Mouse (Mus musculus) CH12.LX (cell line): ENCODE measurements around the gene Lin28b. TPM values are rescaled to one million over a fixed set of nuclear protein-coding genes. Genes with fewer than 3 reads are reported as not detected.

ENCODE experiments used
- DNase-seq: peaks from one replicate; pipeline ENCODE4 v3.0.0-alpha.2; 2013; ENCODE audit errors: extremely low read depth
- H3K27ac ChIP-seq: 2 replicates; pipeline ENCODE4 v1.5.1; 2012; ENCODE audit warnings: low read depth, mild to moderate bottlenecking, control low read depth, moderate library complexity; ENCODE audit not compliant: insufficient read depth
- H3K27me3 ChIP-seq: replicated peaks from 2 replicates; pipeline ENCODE3; 2012; ENCODE audit warnings: inconsistent platforms
- H3K36me3 ChIP-seq, 2 experiments: replicated peaks in 1 of 2; 2 replicates each; pipeline versions ENCODE3 to v1.6.1; 2012; ENCODE audit warnings: inconsistent platforms in 1 of 2, low read length in 1 of 2, mild to moderate bottlenecking in 1 of 2, mixed read lengths in 1 of 2, moderate library complexity in 1 of 2; ENCODE audit not compliant: control insufficient read depth in 1 of 2, insufficient read depth in 1 of 2
- H3K4me1 ChIP-seq, 2 experiments: 2 replicates each; pipeline ENCODE4 v1.6.1; 2012; ENCODE audit warnings: inconsistent platforms in 1 of 2, moderate library complexity in 1 of 2; ENCODE audit not compliant: insufficient read depth in 2 of 2, control insufficient read depth in 1 of 2
- H3K4me2 ChIP-seq: 2 replicates; pipeline ENCODE4 v1.6.1; 2012; ENCODE audit warnings: low read depth, mild to moderate bottlenecking, control low read depth; ENCODE audit not compliant: poor library complexity, insufficient read depth, severe bottlenecking
- H3K4me3 ChIP-seq, 3 experiments: fragments of 150-350 bp in 1 of 3; sonication (generic) in 1 of 3; replicated peaks in 1 of 3; 2 replicates each; pipeline versions ENCODE3 to v1.5.1; 2011 to 2012; ENCODE audit warnings: low read depth in 2 of 3, low read length in 2 of 3, mild to moderate bottlenecking in 2 of 3, moderate library complexity in 2 of 3, control low read depth in 1 of 3, improper control_type of control experiment in 1 of 3, inconsistent platforms in 1 of 3, mixed read lengths in 1 of 3; ENCODE audit not compliant: poor library complexity in 1 of 3
- H3K79me2 ChIP-seq: replicated peaks from 2 replicates; pipeline ENCODE4 v1.6.1; 2012; ENCODE audit warnings: mild to moderate bottlenecking, moderate library complexity; ENCODE audit not compliant: control insufficient read depth, poor library complexity, insufficient read depth, severe bottlenecking; ENCODE audit errors: extremely low read depth
- H3K9ac ChIP-seq: 2 replicates; pipeline ENCODE4 v1.6.1; 2012; ENCODE audit warnings: low read depth, mild to moderate bottlenecking, control low read depth, moderate library complexity; ENCODE audit not compliant: insufficient read depth
- H3K9me3 ChIP-seq: replicated peaks from 2 replicates; pipeline ENCODE3; 2012; ENCODE audit warnings: low read length, inconsistent platforms, mixed read lengths
- CHD1 ChIP-seq: IDR thresholded peaks from 2 replicates; pipeline ENCODE4 v1.6.1; 2012; ENCODE audit warnings: low read depth, low read length, improper control_type of control experiment, inconsistent platforms
- CHD2 ChIP-seq: IDR thresholded peaks from 2 replicates; pipeline ENCODE4 v1.6.1; 2011; ENCODE audit warnings: low read length, improper control_type of control experiment
- CTCF ChIP-seq, 2 experiments: IDR thresholded peaks in 1 of 2; conservative IDR thresholded peaks in 1 of 2; 2 replicates each; pipeline ENCODE4 v1.5.1; 2011 to 2012; ENCODE audit warnings: low read depth in 2 of 2, low read length in 2 of 2, improper control_type of control experiment in 1 of 2, inconsistent platforms in 1 of 2, mild to moderate bottlenecking in 1 of 2, moderate library complexity in 1 of 2
- ELF1 ChIP-seq: IDR thresholded peaks from 2 replicates; pipeline ENCODE4 v1.6.1; 2014; ENCODE audit warnings: low read depth, mild to moderate bottlenecking, inconsistent platforms, low read length, improper control_type of control experiment
- EP300 ChIP-seq: IDR thresholded peaks from 2 replicates; pipeline ENCODE4 v1.6.1; 2011; ENCODE audit warnings: low read length, improper control_type of control experiment
- ETS1 ChIP-seq: conservative IDR thresholded peaks from 2 replicates; pipeline ENCODE4 v1.6.1; 2012; ENCODE audit warnings: low read depth, mild to moderate bottlenecking, inconsistent platforms, low read length, improper control_type of control experiment, moderate library complexity
- IRF4 ChIP-seq: IDR thresholded peaks from 2 replicates; pipeline ENCODE4 v1.6.1; 2014; ENCODE audit warnings: low read depth, mild to moderate bottlenecking, inconsistent platforms, low read length, improper control_type of control experiment
- JUN ChIP-seq: IDR thresholded peaks from 2 replicates; pipeline ENCODE4 v1.6.1; 2011; ENCODE audit warnings: low read depth, mild to moderate bottlenecking, low read length, improper control_type of control experiment, moderate library complexity; ENCODE audit not compliant: insufficient read depth
- MEF2A ChIP-seq: IDR thresholded peaks from 2 replicates; pipeline ENCODE4 v1.6.1; 2014; ENCODE audit warnings: low read depth, mild to moderate bottlenecking, inconsistent platforms, low read length, improper control_type of control experiment, borderline replicate concordance
- MXI1 ChIP-seq: IDR thresholded peaks from 2 replicates; pipeline ENCODE4 v1.6.1; 2011; ENCODE audit warnings: mild to moderate bottlenecking, low read depth, low read length, improper control_type of control experiment
- NRF1 ChIP-seq: IDR thresholded peaks from 2 replicates; pipeline ENCODE4 v1.6.1; 2014; ENCODE audit warnings: low read depth, mild to moderate bottlenecking, inconsistent platforms, low read length, improper control_type of control experiment, moderate library complexity
- POLR2A ChIP-seq: IDR thresholded peaks from 2 replicates; pipeline ENCODE4 v1.6.1; 2011; ENCODE audit warnings: low read depth, mild to moderate bottlenecking, improper control_type of control experiment, low read length
- RAD21 ChIP-seq: IDR thresholded peaks from 2 replicates; pipeline ENCODE4 v1.6.1; 2011; ENCODE audit warnings: low read depth, mild to moderate bottlenecking, low read length, improper control_type of control experiment, moderate library complexity
- RCOR1 ChIP-seq: conservative IDR thresholded peaks from 2 replicates; pipeline ENCODE4 v1.6.1; 2012; ENCODE audit warnings: low read depth, mild to moderate bottlenecking, inconsistent platforms, low read length, improper control_type of control experiment
- SIN3A ChIP-seq: IDR thresholded peaks from 2 replicates; pipeline ENCODE4 v1.6.1; 2012; ENCODE audit warnings: low read length, improper control_type of control experiment, inconsistent platforms
- SMC3 ChIP-seq: IDR thresholded peaks from 2 replicates; pipeline ENCODE4 v1.6.1; 2011; ENCODE audit warnings: low read depth, low read length, improper control_type of control experiment
- TCF12 ChIP-seq: IDR thresholded peaks from 2 replicates; pipeline ENCODE4 v1.6.1; 2014; ENCODE audit warnings: low read depth, mild to moderate bottlenecking, inconsistent platforms, low read length, improper control_type of control experiment
- UBTF ChIP-seq: IDR thresholded peaks from 2 replicates; pipeline ENCODE4 v1.6.1; 2012; ENCODE audit warnings: low read depth, mild to moderate bottlenecking, inconsistent platforms, low read length, improper control_type of control experiment, moderate library complexity
- USF1 ChIP-seq: IDR thresholded peaks from 2 replicates; pipeline ENCODE4 v1.6.1; 2014; ENCODE audit warnings: low read depth, mild to moderate bottlenecking, inconsistent platforms, low read length, improper control_type of control experiment
- ZC3H11A ChIP-seq: IDR thresholded peaks from 2 replicates; pipeline ENCODE4 v1.6.1; 2012; ENCODE audit warnings: low read depth, mild to moderate bottlenecking, inconsistent platforms, low read length, improper control_type of control experiment
- ZMIZ1 ChIP-seq: IDR thresholded peaks from 2 replicates; pipeline ENCODE4 v1.6.1; 2012; ENCODE audit warnings: low read depth, mild to moderate bottlenecking, inconsistent platforms, low read length, improper control_type of control experiment
- dilution Hi-C: fragments of 300-500 bp; cut with MboI; formaldehyde crosslinking; loops from 2 replicates; pipeline ENCODE4 v1.14.3; 2020; ENCODE audit warnings: low sequenced_read_pairs; ENCODE audit not compliant: extremely low pct_unique_long_range_greater_than_20kb, extremely low pct_ligation_motif_present
- in situ Hi-C: fragments of 300-500 bp; cut with MboI; formaldehyde crosslinking; loops from 3 replicates; pipeline ENCODE4 v1.14.3; 2019; ENCODE audit warnings: low sequenced_read_pairs, low pct_ligation_motif_present, low pct_unique_long_range_greater_than_20kb, mixed read lengths
- polyA plus RNA-seq: library from polyadenylated mRNA; unstranded; fragments of >175 nt; gene quantifications from 2 replicates; pipeline ENCODE4 v1.2.1, GENCODE M21; 2012; ENCODE audit warnings: low read depth; ENCODE audit not compliant: insufficient read length
- total RNA-seq, 2 experiments: library from RNA; depleted of rRNA; stranded (reverse); fragments of 300-350 nt in 1 of 2; fragments of >200 nt in 1 of 2; gene quantifications; 2 replicates each; pipeline ENCODE4 v1.2.3; 2012 to 2014

Lin28b gene
- total and polyA plus RNA-seq, 3 experiments, result 10.0 to 14.1 (median 11.6) TPM

DNA sequence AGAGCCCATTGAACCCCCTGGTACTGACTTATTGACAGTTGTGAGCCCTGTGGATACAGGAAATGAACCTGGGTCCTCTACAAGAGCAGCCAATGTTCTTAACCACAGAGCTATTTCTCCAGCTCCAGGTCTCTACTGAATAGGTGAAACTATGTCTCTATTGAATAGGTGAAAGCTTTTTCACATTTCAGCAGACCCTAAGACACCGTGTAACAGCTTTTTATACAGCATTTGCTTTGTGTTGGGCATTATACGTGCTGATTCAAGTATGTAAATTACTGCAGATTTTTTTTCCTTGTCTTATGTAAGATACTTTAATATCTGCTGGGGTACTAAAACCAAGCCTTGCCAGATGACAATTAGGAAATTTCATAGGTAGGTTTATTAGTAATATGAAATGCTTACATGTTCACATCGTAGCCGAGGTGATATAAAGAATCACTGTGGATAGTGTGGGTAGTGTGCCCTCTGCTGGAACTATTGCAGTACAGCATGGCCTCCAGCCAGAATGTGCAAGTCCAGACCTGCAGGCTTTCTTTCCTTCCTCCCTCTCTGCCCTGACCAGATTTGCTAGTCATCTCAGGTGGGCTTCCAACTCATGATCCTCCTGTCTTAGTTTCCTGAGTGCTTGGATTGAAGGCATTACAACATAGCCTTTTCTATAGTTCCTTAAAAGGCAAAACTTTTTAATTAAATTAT lies 113.1 kb downstream of the Lin28b start:
- H3K9ac ChIP-seq, result no peak overlapping the region
- peak; percentile 86 to 91 for TF ChIP-seq CTCF (conservative IDR thresholded peaks at IDR 0.05 in 1 of 2, IDR thresholded peaks at IDR 0.05 in 1 of 2; ENCODE audit: low read depth in 2 of 2, low read length in 2 of 2)
- peak; percentile 77 for TF ChIP-seq SMC3
- no peak for TF ChIP-seq EP300
- no peak for TF ChIP-seq CHD2
- 0 out of 2 replicates have a peak, but pooled peaks have one; percentile 12 for TF ChIP-seq IRF4
- peak; percentile 95 for TF ChIP-seq CHD1
- peak; percentile 90 for TF ChIP-seq RAD21
- peak; percentile 63 for TF ChIP-seq ZC3H11A
- H3K4me3 ChIP-seq, result no peak overlapping the region
- no peaks in the 10 kb centered on the region for H3K79me2 ChIP-seq
- in situ Hi-C loops, result loop anchor here (5.0 to 25.0 kb wide), 4 partner anchors 236 to 539 kb away; no protein-coding TSS in a partner anchor
- dilution Hi-C loops, result no loop called here
- H3K27ac ChIP-seq, result no peak overlapping the region
- peak; percentile 77 for DNase-seq
- H3K4me1 ChIP-seq, result no peaks in the 10 kb centered on the region
- no peaks in the 10 kb centered on the region for H3K9me3 ChIP-seq
- no peaks in the 10 kb centered on the region for H3K27me3 ChIP-seq
- H3K4me2 ChIP-seq, result no peak overlapping the region
- peaks cover 0 to 4% of the 10 kb centered on the region in 2 experiments for H3K36me3 ChIP-seq

DNA sequence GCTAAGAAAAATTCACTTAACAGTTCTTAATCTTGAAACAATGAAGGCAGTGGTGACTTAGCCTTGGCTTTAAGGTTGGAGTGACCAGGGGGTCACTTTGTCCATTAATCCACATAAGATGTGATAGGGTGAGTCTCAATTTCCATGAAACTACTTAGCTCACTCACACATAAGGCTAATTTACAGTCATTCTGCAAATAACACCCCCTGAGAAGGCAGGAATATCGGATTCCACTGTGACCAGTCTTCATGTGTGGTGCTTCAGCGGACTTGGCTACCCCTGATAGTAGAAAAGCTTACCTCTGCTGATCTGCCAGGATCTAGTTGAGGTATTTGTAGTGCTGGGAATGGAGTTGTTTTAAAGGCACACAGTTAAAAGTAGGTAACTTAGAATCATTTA lies 115.7 kb downstream of the Lin28b start:
- H3K4me2 ChIP-seq, result no peak overlapping the region
- no peak for DNase-seq
- H3K79me2 ChIP-seq, result no peaks in the 10 kb centered on the region
- no peak overlapping the region for H3K27ac ChIP-seq
- no peak overlapping the region for H3K9ac ChIP-seq
- in situ Hi-C loops, result loop anchor here (5.0 to 25.0 kb wide), 4 partner anchors 233 to 542 kb away; no protein-coding TSS in a partner anchor
- no peak for TF ChIP-seq ELF1
- no peak for TF ChIP-seq EP300
- no peak for TF ChIP-seq UBTF
- TF ChIP-seq CHD2, result no peak
- no peak for TF ChIP-seq RAD21
- no peaks in the 10 kb centered on the region for H3K9me3 ChIP-seq
- dilution Hi-C loops, result no loop called here
- H3K27me3 ChIP-seq, result no peaks in the 10 kb centered on the region
- no peak overlapping the region for H3K4me3 ChIP-seq
- H3K4me1 ChIP-seq, result peaks cover under 1 to 7% of the 10 kb centered on the region in 2 experiments
- H3K36me3 ChIP-seq, result no peaks in the 10 kb centered on the region

DNA sequence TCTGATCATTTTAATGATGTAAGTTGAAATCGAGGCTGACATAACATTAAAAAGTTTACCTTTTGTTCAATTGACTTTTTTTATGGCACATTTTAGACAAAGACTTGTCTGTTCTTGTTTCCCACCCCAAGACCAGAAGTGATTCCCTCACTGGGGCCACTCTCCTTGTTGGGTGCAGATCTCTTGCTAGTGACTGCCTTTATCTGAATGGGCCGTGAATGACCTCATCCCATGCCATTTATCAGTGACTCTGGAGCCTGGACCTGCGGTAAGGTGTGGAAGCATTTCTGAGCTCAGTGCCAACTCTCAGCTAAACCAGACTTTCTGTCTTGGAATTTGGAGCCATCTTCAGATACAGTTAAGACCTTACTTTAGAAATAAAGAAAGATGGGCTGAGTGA lies 116.6 kb downstream of the Lin28b start:
- no peak overlapping the region for H3K27ac ChIP-seq
- H3K4me2 ChIP-seq, result no peak overlapping the region
- H3K36me3 ChIP-seq, result no peaks in the 10 kb centered on the region
- dilution Hi-C loops (no loop called here), in situ Hi-C loops (loop anchor here (5.0 to 25.0 kb wide), 4 partner anchors 232 to 543 kb away; no protein-coding TSS in a partner anchor)
- no peak for DNase-seq
- no peaks in the 10 kb centered on the region for H3K79me2 ChIP-seq
- H3K4me3 ChIP-seq, result no peak overlapping the region
- H3K9ac ChIP-seq, result no peak overlapping the region
- no peaks in the 10 kb centered on the region for H3K27me3 ChIP-seq
- no peaks in the 10 kb centered on the region for H3K9me3 ChIP-seq
- peaks cover 2 to 7% of the 10 kb centered on the region in 2 experiments for H3K4me1 ChIP-seq
- no peak for TF ChIP-seq CHD1
- TF ChIP-seq IRF4, result no peak
- TF ChIP-seq TCF12, result no peak
- TF ChIP-seq CHD2, result no peak
- TF ChIP-seq ETS1, result no peak
- TF ChIP-seq USF1, result no peak
- TF ChIP-seq JUN, result no peak
- no peak for TF ChIP-seq SIN3A
- no peak for TF ChIP-seq MEF2A
- TF ChIP-seq EP300, result no peak
- TF ChIP-seq POLR2A, result no peak
- TF ChIP-seq ZMIZ1, result no peak
- no peak for TF ChIP-seq RAD21
- no peak for TF ChIP-seq NRF1
- no peak for TF ChIP-seq RCOR1
- TF ChIP-seq MXI1, result no peak
- no peak for TF ChIP-seq SMC3
